Mouse (Mus musculus) adrenal gland, adult 10 weeks (tissue): Measurements from ENCODE around the gene Gm10719. TPM values are rescaled to one million over a fixed set of nuclear protein-coding genes. Genes with fewer than 3 reads are reported as not detected.

Experiments used
- polyA plus RNA-seq: library from polyadenylated mRNA; stranded (reverse); fragments of 350-450 nt; fragmentation: Illumina TruSeq; extraction: RNeasy Lipid Tissue Mini Kit (QIAGEN cat#74804); gene quantifications from one replicate; pipeline ENCODE4 v1.2.3, GENCODE M21; 2014; ENCODE audit warnings: low read depth, low replicate concordance

Gene Gm10719
- polyA plus RNA-seq: not detected

GRCm38 (mm10) chr9:3017108-3017507 is at the start of gene Gm10719:
Gene Gm10719, plus strand, starts transcription at chr9:3017408.

GRCm38 (mm10) chr9:3000445-3000972 is 16.7 kb upstream of the Gm10719 start, which contains the start of gene Gm10722:
Gene Gm10722, plus strand, starts transcription at chr9:3000922.

GRCm38 (mm10) chr9:3002794-3003396 is 14.3 kb upstream of the Gm10719 start, which contains the start of gene Gm11168:
Gene Gm11168, plus strand, starts transcription at chr9:3003346.

GRCm38 (mm10) chr9:3012733-3013279 is 4.4 kb upstream of the Gm10719 start, which contains the start of gene Gm10721:
Gene Gm10721, plus strand, starts transcription at chr9:3013140.

GRCm38 (mm10) chr9:3015354-3015753 is 1.9 kb upstream of the Gm10719 start, which contains the start of gene Gm10720:
Gene Gm10720, plus strand, starts transcription at chr9:3015654.

GRCm38 (mm10) chr9:3023312-3023984 is 6.2 kb downstream of the Gm10719 start, which contains the start of gene Gm10718:
Gene Gm10718, plus strand, starts transcription at chr9:3023547.

GRCm38 (mm10) chr9:3024912-3025467 is 7.8 kb downstream of the Gm10719 start, which contains the start of gene Gm10717:
Gene Gm10717, plus strand, starts transcription at chr9:3025417.

GRCm38 (mm10) chr9:3034299-3034698 is 17.1 kb downstream of the Gm10719 start, which contains the start of gene Gm17535:
Gene Gm17535, plus strand, starts transcription at chr9:3034599.

GRCm38 (mm10) chr9:3036577-3036976 is 19.4 kb downstream of the Gm10719 start, which contains the start of gene Gm10715:
Gene Gm10715, plus strand, starts transcription at chr9:3036877.

Other genes starting within 250 kb of the Gm10719 start
- not detected for gene Gm10722, start 16.5 kb upstream of the Gm10719 start, polyA plus RNA-seq
- gene Gm11168, start 14.1 kb upstream of the Gm10719 start, polyA plus RNA-seq: not detected
- gene Gm10721, start 4.3 kb upstream of the Gm10719 start, polyA plus RNA-seq: not detected
- gene Gm10720, start 1.8 kb upstream of the Gm10719 start, polyA plus RNA-seq: not detected
- gene Gm10718, start 6.1 kb downstream of the Gm10719 start, polyA plus RNA-seq: not detected
- gene Gm10717, start 8.0 kb downstream of the Gm10719 start, polyA plus RNA-seq: not detected
- gene Gm17535, start 17.2 kb downstream of the Gm10719 start, polyA plus RNA-seq: not detected
- gene Gm10715, start 19.5 kb downstream of the Gm10719 start, polyA plus RNA-seq: not detected